Mouse (Mus musculus) neural tube, embryonic 14.5 days (tissue): ENCODE results near the gene Tnk2. TPM values are rescaled to one million over a fixed set of nuclear protein-coding genes. Genes with fewer than 3 reads are reported as not detected.

Source experiments
- ATAC-seq: fragments of 200-750 bp; cut with Nextera tagmentation; 2 replicates; pipeline ENCODE4 v1.8.0; 2017; ENCODE audit warnings: low read depth, mild to moderate bottlenecking, moderate TSS enrichment, moderate library complexity
- H3K27ac ChIP-seq: fragments of 300-500 bp; sonication (generic); 2 replicates; pipeline ENCODE4 v1.5.1; 2014; ENCODE audit warnings: low read depth, mild to moderate bottlenecking, control low read depth, low read length, moderate library complexity, mixed read lengths
- H3K27me3 ChIP-seq: fragments of 300-500 bp; sonication (generic); 2 replicates; pipeline ENCODE4 v1.6.1; 2014; ENCODE audit warnings: low read length; ENCODE audit not compliant: control insufficient read depth, insufficient read depth
- H3K36me3 ChIP-seq: fragments of 300-500 bp; sonication (generic); 2 replicates; pipeline ENCODE4 v1.6.1; 2014; ENCODE audit warnings: low read length, mixed read lengths; ENCODE audit not compliant: control insufficient read depth, insufficient read depth
- H3K4me1 ChIP-seq: fragments of 300-500 bp; sonication (generic); 2 replicates; pipeline ENCODE4 v1.6.1; 2014; ENCODE audit warnings: low read length; ENCODE audit not compliant: control insufficient read depth, insufficient read depth
- H3K4me2 ChIP-seq: fragments of 300-500 bp; sonication (generic); 2 replicates; pipeline ENCODE4 v1.6.1; 2014; ENCODE audit warnings: mild to moderate bottlenecking, low read depth, low read length, control low read depth
- H3K4me3 ChIP-seq: fragments of 300-500 bp; sonication (generic); 2 replicates; pipeline ENCODE4 v1.5.1; 2014; ENCODE audit warnings: low read depth, low read length, control low read depth, mixed read lengths
- H3K9ac ChIP-seq: fragments of 300-500 bp; sonication (generic); replicated peaks from 2 replicates; pipeline ENCODE4 v1.6.1; 2014; ENCODE audit warnings: low read depth, mild to moderate bottlenecking, control low read depth, low read length, mixed read lengths
- H3K9me3 ChIP-seq: fragments of 300-500 bp; sonication (generic); 2 replicates; pipeline ENCODE4 v1.6.1; 2016; ENCODE audit warnings: low read length; ENCODE audit not compliant: control insufficient read depth
- WGBS: fragments of 180-500 bp; shearing (Covaris S2); extraction: QIAGEN DNeasy Blood & Tissue Kit; methylation state at CpG from one replicate; pipeline ENCODE4 v1.1.7; 2014; 5-methylcytosine and 5-hydroxymethylcytosine counted together
- polyA plus RNA-seq: library from polyadenylated mRNA; unstranded; fragments of >200 nt; fragmentation: Nextera tagmentation; extraction: Ambion mirVana; gene quantifications from 2 replicates; pipeline ENCODE4 v1.2.1, GENCODE M21; 2014

Gene Tnk2
- polyA plus RNA-seq, 1 experiment from 2014 or later = 18.7 TPM

DNA sequence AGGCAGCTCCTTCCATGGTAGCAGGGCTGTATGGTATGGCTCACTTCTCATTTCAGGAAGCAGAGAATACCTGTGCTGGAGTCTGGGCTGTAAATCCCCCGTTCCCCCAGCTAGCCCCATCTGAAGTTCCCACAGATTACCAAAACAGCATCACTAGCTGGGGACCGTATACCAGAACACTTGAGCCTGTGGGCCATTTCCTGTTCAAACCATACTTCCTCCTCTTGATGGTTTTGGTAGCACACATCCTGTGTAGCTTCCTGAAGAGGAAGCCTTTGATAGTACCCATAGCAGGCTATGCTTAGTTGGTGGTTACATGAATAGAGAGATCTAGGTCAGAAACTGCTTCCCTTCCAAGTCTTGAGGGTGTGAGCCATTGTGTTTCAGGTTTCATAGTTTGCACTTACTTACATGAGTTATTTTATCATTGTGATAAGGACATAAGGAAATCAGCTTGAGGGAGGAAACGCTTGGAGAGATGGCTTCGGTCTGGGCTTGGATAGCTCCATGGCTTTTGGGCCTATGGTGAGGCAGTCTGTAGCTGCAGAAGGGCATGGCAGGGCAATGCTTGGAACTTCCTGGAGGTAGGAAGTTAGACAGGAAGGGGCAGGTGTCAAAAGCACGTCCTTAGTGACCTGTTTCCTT lies 7.4 kb downstream of the Tnk2 start:
- WGBS = 86% methylated on average over 5 of the region's 5 CpGs

GRCm38 (mm10) chr16:32654071-32654733 lies 10.5 kb downstream of the Tnk2 start:
- no peak overlapping the region for H3K9ac ChIP-seq
- 82% methylated on average over 6 of the region's 6 CpGs for WGBS
- H3K4me3 ChIP-seq = no peak overlapping the region
- H3K4me2 ChIP-seq = no peak overlapping the region
- H3K36me3 ChIP-seq = no peaks in the 10 kb centered on the region
- H3K4me1 ChIP-seq = peaks cover 12% of the 10 kb centered on the region
- no peaks in the 10 kb centered on the region for H3K27me3 ChIP-seq
- H3K27ac ChIP-seq = no peak overlapping the region
- H3K9me3 ChIP-seq = no peaks in the 10 kb centered on the region
- no peak for ATAC-seq

More for the DNA sequence above, 7.4 kb downstream of the Tnk2 start:
- Histone ChIP-seq H3K27ac (no peak overlapping the region), H3K4me1 (peaks cover 6% of the 10 kb centered on the region), H3K27me3 (no peaks in the 10 kb centered on the region), H3K4me2 (no peak overlapping the region), H3K9me3 (no peaks in the 10 kb centered on the region), H3K4me3 (no peak overlapping the region), H3K9ac (no peak overlapping the region), H3K36me3 (no peaks in the 10 kb centered on the region)
- ATAC-seq = no peak

GRCm38 (mm10) chr16:32655534-32655933 lies 11.9 kb downstream of the Tnk2 start:
- Histone ChIP-seq H3K36me3 (no peaks in the 10 kb centered on the region), H3K4me2 (no peak overlapping the region), H3K4me3 (no peak overlapping the region), H3K9ac (no peak overlapping the region), H3K27me3 (no peaks in the 10 kb centered on the region), H3K27ac (no peak overlapping the region), H3K9me3 (no peaks in the 10 kb centered on the region), H3K4me1 (peaks cover 24% of the 10 kb centered on the region)
- WGBS = 93% methylated on average over 4 of the region's 4 CpGs
- no peak for ATAC-seq

GRCm38 (mm10) chr16:32656321-32656720 lies 12.6 kb downstream of the Tnk2 start:
- H3K4me1 ChIP-seq = peaks cover 32% of the 10 kb centered on the region
- H3K4me3 ChIP-seq = no peak overlapping the region
- H3K27ac ChIP-seq = no peak overlapping the region
- no peak overlapping the region for H3K4me2 ChIP-seq
- no peak overlapping the region for H3K9ac ChIP-seq
- H3K9me3 ChIP-seq = no peaks in the 10 kb centered on the region
- no peaks in the 10 kb centered on the region for H3K27me3 ChIP-seq
- no peaks in the 10 kb centered on the region for H3K36me3 ChIP-seq
- ATAC-seq = no peak
- WGBS = 80% methylated on average over 8 of the region's 8 CpGs

DNA sequence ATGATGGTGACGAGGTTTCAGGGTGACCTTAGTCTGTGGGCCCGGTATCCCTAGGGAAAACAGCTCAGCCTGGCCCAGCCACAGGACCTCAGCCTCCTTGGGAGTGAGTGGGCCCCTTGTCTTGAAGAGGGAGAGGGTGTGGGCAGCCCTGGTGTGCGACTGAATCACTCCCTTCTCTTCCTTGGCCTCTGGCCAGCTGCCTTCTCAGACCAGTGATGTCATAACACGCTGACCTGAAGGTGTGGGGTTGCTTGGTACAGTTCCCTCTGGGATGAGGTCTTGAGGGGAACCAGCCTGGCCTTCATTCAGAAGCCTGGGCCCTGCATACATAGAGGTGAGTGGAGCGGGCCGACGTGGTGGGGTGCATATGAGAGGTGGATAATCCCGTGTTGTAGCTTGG lies 13.1 kb downstream of the Tnk2 start:
- no peak for ATAC-seq
- H3K9me3 ChIP-seq = no peaks in the 10 kb centered on the region
- no peaks in the 10 kb centered on the region for H3K36me3 ChIP-seq
- H3K27me3 ChIP-seq = no peaks in the 10 kb centered on the region
- H3K9ac ChIP-seq = no peak overlapping the region
- H3K4me1 ChIP-seq = peaks cover 37% of the 10 kb centered on the region
- H3K4me2 ChIP-seq = no peak overlapping the region
- H3K4me3 ChIP-seq = no peak overlapping the region
- 74% methylated on average over 8 of the region's 8 CpGs for WGBS
- H3K27ac ChIP-seq = no peak overlapping the region

- Histone ChIP-seq H3K27me3 (no peaks in the 10 kb centered on the region), H3K9me3 (no peaks in the 10 kb centered on the region), H3K4me3 (no peak overlapping the region), H3K9ac (no peak overlapping the region), H3K4me1 (peaks cover 41% of the 10 kb centered on the region), H3K36me3 (no peaks in the 10 kb centered on the region), H3K4me2 (no peak overlapping the region), H3K27ac (no peak overlapping the region)
- 90% methylated on average over 16 of the region's 16 CpGs for WGBS
- ATAC-seq = no peak
Measured at GRCm38 (mm10) chr16:32657498-32658250, 14.0 kb downstream of the Tnk2 start.

GRCm38 (mm10) chr16:32658743-32659171 lies 15.1 kb downstream of the Tnk2 start:
- Histone ChIP-seq H3K9me3 (no peaks in the 10 kb centered on the region), H3K4me1 (peaks cover 48% of the 10 kb centered on the region), H3K27me3 (no peaks in the 10 kb centered on the region), H3K4me3 (peak overlapping the region; percentile 40), H3K36me3 (no peaks in the 10 kb centered on the region), H3K4me2 (peak overlapping the region; percentile 61), H3K9ac (peak overlapping the region; percentile 61), H3K27ac (peak overlapping the region; percentile 90)
- WGBS = 3% methylated on average over 16 of the region's 21 CpGs
- ATAC-seq = 0 out of 2 replicates have a peak, but pooled peaks have one; percentile 28

DNA sequence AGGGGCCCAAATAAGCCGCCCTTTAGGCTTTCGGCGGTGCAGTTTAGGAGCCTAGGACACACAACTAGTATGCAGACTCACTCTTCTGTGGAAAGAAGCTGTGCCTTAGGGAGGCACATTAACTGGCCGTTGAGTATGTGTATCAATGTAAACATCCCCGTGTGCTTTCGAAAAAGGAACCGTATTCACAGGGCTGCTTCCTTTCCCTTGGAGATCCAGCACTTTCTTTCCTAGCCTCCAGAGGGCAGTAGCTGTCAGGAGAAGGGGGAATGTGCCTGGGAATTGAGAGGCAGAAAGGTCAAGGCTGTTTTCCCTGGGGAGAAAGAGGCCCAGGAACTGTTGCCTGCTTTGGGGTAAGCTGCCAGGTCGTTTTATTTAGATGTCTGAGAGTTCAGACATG lies 15.7 kb downstream of the Tnk2 start:
- Histone ChIP-seq H3K4me1 (peaks cover 52% of the 10 kb centered on the region), H3K36me3 (no peaks in the 10 kb centered on the region), H3K27ac (peak overlapping the region; percentile 90), H3K4me3 (peak overlapping the region; percentile 40), H3K27me3 (no peaks in the 10 kb centered on the region), H3K9ac (peak overlapping the region; percentile 61), H3K9me3 (no peaks in the 10 kb centered on the region), H3K4me2 (peak overlapping the region; percentile 61)
- 11% methylated on average over 8 of the region's 8 CpGs for WGBS
- 0 out of 2 replicates have a peak, but pooled peaks have one; percentile 5 for ATAC-seq

DNA sequence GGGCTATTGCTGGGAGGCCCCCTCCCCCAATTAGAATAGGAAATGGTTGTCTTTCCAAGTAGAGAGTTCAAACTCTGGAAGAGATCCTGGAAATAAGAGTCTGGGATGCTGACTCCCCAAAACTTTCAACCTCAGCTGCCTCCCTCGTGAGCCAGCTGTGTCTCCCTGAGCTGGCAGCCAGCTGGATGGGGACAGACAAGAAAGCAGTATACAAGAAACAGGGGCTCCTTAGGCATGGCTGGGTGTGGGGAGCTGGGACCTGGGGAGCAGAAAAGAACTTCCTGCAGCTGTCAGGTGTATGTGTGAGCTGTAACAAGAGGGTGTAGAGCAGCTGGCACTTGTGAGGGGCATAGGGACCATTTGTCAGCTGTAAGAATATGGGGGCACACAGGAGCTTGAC lies 16.4 kb downstream of the Tnk2 start:
- Histone ChIP-seq H3K4me2 (peak overlapping the region; percentile 42; the same call in 1 of the 2 replicates), H3K36me3 (no peaks in the 10 kb centered on the region), H3K27me3 (no peaks in the 10 kb centered on the region), H3K4me1 (peaks cover 53% of the 10 kb centered on the region), H3K9ac (no peak overlapping the region), H3K4me3 (no peak overlapping the region), H3K27ac (peak overlapping the region; percentile 90), H3K9me3 (no peaks in the 10 kb centered on the region)
- 0 out of 2 replicates have a peak, but pooled peaks have one; percentile 1 for ATAC-seq
- 59% methylated on average over 1 of the region's 1 CpGs for WGBS
